Mouse (Mus musculus) G1E (cell line): ENCODE results near the gene Smap1. TPM values are rescaled to one million over a fixed set of nuclear protein-coding genes. Genes with fewer than 3 reads are reported as not detected.

Experiments
- ATAC-seq: 2 replicates; pipeline ENCODE4 v1.8.0; 2016; ENCODE audit warnings: mild to moderate bottlenecking; ENCODE audit not compliant: insufficient number of reproducible peaks, poor library complexity, low FRiP score, severe bottlenecking; ENCODE audit errors: extremely low read depth
- DNase-seq: peaks from one replicate; pipeline ENCODE4 v3.0.0; 2012; ENCODE audit warnings: low spot score
- H3K27me3 ChIP-seq: 2 replicates; pipeline ENCODE4 v1.6.1; 2012; ENCODE audit warnings: mild to moderate bottlenecking, low read length, inconsistent platforms; ENCODE audit not compliant: insufficient read depth
- H3K36me3 ChIP-seq: replicated peaks from 2 replicates; pipeline ENCODE3; 2012; ENCODE audit warnings: mild to moderate bottlenecking, inconsistent platforms
- H3K4me1 ChIP-seq: 2 replicates; pipeline ENCODE4 v1.6.1; 2012; ENCODE audit warnings: low read depth, low read length, inconsistent platforms, mixed read lengths; ENCODE audit not compliant: insufficient read depth
- H3K4me3 ChIP-seq: 2 replicates; pipeline ENCODE4 v1.5.1; 2012; ENCODE audit warnings: low read depth, mild to moderate bottlenecking, inconsistent platforms, low read length, moderate library complexity, mixed read lengths
- H3K9me3 ChIP-seq: replicated peaks from 2 replicates; pipeline ENCODE4 v1.6.1; 2012; ENCODE audit warnings: inconsistent platforms
- CTCF ChIP-seq: IDR thresholded peaks from 2 replicates; pipeline ENCODE4 v1.5.1; 2012; ENCODE audit warnings: low read depth, low read length, inconsistent platforms, mixed read lengths
- GATA1 ChIP-seq: IDR thresholded peaks from 2 replicates; pipeline ENCODE4 v1.6.1; 2012; ENCODE audit warnings: borderline replicate concordance, low read length, inconsistent platforms, mixed read lengths
- GATA2 ChIP-seq: IDR thresholded peaks from 2 replicates; pipeline ENCODE4 v1.6.1; 2012; ENCODE audit warnings: low read depth, low read length, inconsistent platforms, borderline replicate concordance
- POLR2AphosphoS5 ChIP-seq: IDR thresholded peaks from 2 replicates; pipeline ENCODE4 v1.6.1; 2012; ENCODE audit warnings: low read depth, low read length, inconsistent platforms; ENCODE audit not compliant: insufficient replicate concordance
- TAL1 ChIP-seq: conservative IDR thresholded peaks from 2 replicates; pipeline ENCODE4 v1.6.1; 2012; ENCODE audit warnings: low read depth, low read length, inconsistent platforms, mixed read lengths
- polyA plus RNA-seq: library from polyadenylated mRNA; stranded (reverse); fragments of >175 nt; gene quantifications from 2 replicates; pipeline ENCODE4 v1.2.3, GENCODE M21; 2012
- total RNA-seq, 2 experiments: library from RNA; stranded (forward) in 1 of 2; stranded (reverse) in 1 of 2; fragments of 200-1000 nt in 1 of 2; fragments of >200 nt in 1 of 2; fragmentation: Nextera tagmentation in 1 of 2; gene quantifications; 2 replicates each; pipeline ENCODE4 v1.2.3; 2014 to 2017

The Smap1 gene
- total and polyA plus RNA-seq, 3 experiments, result 34.7 to 382 (median 98.0) TPM

DNA sequence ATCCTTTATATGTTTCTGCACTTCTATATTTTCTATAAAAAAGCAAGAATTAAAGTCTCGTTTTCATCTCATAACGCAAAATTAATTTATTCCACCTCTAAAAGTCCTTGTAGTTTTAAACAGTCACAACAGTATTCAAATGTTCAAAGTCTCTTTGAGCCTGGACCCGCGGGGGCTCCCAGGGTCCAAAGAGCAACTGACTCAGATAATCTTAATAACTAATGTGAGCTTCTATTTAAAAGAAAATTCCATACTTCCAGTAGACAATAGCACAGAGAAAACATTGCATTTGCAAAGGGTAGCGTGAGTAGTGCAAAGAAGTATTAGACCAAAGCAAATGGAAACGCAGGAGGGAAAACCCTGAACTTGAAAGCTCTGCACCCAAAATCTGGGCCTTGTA lies 36.0 kb upstream of the Smap1 start:
- no peak overlapping the region for H3K4me3 ChIP-seq
- no peak for DNase-seq
- ATAC-seq, result no peak
- peaks cover 40% of the 10 kb centered on the region for H3K27me3 ChIP-seq
- no peaks in the 10 kb centered on the region for H3K36me3 ChIP-seq
- no peak for TF ChIP-seq GATA1
- no peak for TF ChIP-seq POLR2AphosphoS5
- TF ChIP-seq GATA2, result no peak
- TF ChIP-seq CTCF, result no peak
- TF ChIP-seq TAL1, result no peak
- H3K4me1 ChIP-seq, result peaks cover 9% of the 10 kb centered on the region
- H3K9me3 ChIP-seq, result no peaks in the 10 kb centered on the region

DNA sequence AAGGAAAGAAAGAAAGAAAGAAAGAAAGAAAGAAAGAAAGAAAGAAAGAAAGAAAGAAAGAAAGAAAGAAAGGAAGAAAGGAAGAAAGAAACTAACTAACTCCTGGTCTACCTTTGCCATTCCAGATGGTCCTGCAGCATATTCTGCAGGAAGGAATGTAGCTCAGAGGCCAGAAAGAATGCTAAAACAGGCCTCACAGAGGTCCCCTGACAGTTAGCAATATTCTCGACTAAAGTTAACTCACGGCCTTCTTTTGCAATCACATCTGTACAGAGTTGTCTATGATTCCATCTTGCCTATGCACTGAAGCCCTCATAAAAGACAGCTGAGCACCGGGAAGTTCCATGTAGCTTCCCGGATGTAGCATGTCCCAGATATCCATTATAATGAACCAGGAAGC lies 33.4 kb upstream of the Smap1 start:
- H3K4me3 ChIP-seq, result no peak overlapping the region
- H3K36me3 ChIP-seq, result no peaks in the 10 kb centered on the region
- ATAC-seq, result no peak
- H3K4me1 ChIP-seq, result peaks cover 13% of the 10 kb centered on the region
- TF ChIP-seq GATA1 (no peak), GATA2 (no peak), POLR2AphosphoS5 (no peak), CTCF (no peak), TAL1 (no peak)
- H3K27me3 ChIP-seq, result peaks cover 36% of the 10 kb centered on the region
- no peak for DNase-seq
- no peaks in the 10 kb centered on the region for H3K9me3 ChIP-seq

DNA sequence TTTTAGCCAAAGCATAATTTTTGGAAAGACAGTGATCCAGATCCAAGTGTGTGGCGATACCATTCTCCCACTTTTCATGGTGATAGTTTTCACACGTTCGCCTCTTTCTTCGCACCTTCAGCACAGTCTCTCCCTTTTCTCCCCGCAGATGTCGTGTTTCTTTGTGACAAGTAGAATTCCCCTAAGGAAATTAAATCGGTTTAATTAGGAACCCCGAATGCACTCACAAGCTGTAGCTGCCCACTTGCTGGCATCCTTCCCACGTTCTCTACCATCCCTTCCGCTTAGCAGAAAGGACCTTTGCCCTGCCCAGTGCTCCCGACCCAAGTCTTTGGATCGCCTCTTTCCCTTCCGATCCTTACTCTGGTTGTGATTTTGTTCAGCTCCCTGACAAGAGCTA lies 31.8 kb upstream of the Smap1 start:
- TF ChIP-seq TAL1, result no peak
- TF ChIP-seq GATA2, result no peak
- no peak for TF ChIP-seq POLR2AphosphoS5
- TF ChIP-seq GATA1, result no peak
- no peak for TF ChIP-seq CTCF
- peaks cover 10% of the 10 kb centered on the region for H3K4me1 ChIP-seq
- H3K9me3 ChIP-seq, result no peaks in the 10 kb centered on the region
- ATAC-seq (no peak), DNase-seq (no peak)
- H3K36me3 ChIP-seq, result no peaks in the 10 kb centered on the region
- peaks cover 28% of the 10 kb centered on the region for H3K27me3 ChIP-seq
- H3K4me3 ChIP-seq, result no peak overlapping the region

DNA sequence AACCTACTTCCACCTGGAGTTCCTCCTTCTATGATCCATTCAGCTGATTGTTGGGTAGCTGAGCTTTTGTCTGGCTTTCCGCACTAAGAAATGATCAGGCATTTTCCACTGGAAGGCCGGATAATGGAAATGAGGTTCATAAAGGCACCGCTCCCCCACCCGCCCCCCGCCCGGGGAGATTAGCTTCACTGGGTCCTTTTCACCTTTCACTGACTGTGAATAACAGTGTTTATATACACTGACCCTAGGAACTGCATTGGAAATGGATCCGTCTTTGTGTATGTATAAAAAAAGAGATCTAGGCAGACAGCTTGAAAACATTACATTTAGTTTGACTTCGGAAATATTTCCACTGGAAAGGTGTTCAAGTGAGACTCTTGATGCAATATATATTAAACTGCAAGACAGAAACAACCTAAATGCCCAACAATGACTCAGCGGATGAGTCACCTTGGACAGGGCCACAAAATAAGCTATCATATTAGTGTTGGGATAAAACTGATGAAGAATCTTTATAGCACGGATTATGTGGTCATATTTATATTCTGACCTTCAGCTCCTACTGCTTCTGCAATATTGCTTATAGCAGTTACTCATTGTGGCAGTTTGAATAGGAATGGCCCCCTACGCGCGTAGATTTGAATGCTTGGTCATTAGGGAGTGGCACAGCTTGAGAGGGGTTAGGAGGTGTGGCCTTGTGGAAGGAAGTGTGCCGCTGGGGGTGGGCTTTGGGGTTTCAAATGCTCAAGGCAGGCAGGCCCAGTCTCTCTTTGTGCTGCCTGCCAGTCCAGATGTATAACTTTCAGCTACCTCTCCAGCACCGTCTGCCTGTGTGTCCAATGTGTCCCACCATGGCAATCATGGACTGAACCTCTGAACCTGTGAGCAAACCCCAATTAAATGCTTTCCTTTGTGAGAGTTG lies 26.9 kb upstream of the Smap1 start:
- Histone ChIP-seq H3K4me3 (no peak overlapping the region), H3K36me3 (no peaks in the 10 kb centered on the region), H3K4me1 (peaks cover 7% of the 10 kb centered on the region), H3K9me3 (no peaks in the 10 kb centered on the region), H3K27me3 (peaks cover 12% of the 10 kb centered on the region)
- no peak for ATAC-seq
- TF ChIP-seq POLR2AphosphoS5 (no peak), GATA1 (no peak), GATA2 (no peak), CTCF (no peak), TAL1 (no peak)
- DNase-seq, result no peak

DNA sequence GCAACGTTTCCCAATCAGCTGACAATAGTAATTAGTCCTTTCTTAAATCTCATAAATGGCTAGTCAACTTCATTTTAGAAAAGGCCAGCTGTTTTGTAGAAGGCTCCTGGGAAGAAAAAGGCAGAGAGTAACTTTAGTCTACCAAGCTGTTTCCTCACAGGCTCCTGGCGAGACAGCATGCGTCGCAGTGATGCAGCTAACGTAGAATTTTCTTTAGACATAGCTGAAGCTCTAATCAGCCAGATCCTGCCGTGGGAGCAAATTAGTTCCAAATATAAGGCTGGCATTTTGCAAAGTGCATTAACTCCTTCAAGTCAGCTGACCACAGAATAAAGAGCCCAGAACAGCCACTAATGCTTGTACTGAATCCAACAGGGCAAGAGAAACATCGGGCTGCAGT lies 26.2 kb upstream of the Smap1 start:
- H3K9me3 ChIP-seq, result no peaks in the 10 kb centered on the region
- no peaks in the 10 kb centered on the region for H3K36me3 ChIP-seq
- H3K4me1 ChIP-seq, result peaks cover 7% of the 10 kb centered on the region
- peaks cover 7% of the 10 kb centered on the region for H3K27me3 ChIP-seq
- TF ChIP-seq CTCF (no peak), GATA2 (no peak), POLR2AphosphoS5 (no peak), GATA1 (no peak), TAL1 (no peak)
- no peak for DNase-seq
- ATAC-seq, result no peak
- no peak overlapping the region for H3K4me3 ChIP-seq

DNA sequence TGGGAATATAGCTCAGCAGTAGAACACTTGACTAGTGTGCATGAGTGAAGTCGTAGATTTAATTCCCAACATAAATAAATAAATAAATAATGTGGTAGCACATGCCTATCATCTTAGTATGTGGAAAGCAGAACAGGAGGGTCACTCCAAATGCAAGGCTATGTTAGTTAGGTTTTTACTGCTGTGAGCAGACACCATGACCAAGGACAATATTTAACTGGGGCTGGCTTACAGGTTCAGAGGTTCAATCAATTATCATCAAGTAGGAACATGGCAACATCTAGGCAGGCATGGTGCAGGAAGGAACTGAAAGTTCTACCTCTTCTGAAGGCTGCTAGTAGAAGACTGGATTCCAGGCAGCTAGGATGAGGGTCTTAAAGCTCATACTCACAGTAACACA lies 22.0 kb upstream of the Smap1 start:
- DNase-seq, result no peak
- ATAC-seq, result no peak
- no peak for TF ChIP-seq CTCF
- no peak for TF ChIP-seq GATA2
- no peak for TF ChIP-seq POLR2AphosphoS5
- TF ChIP-seq TAL1, result no peak
- TF ChIP-seq GATA1, result no peak
- Histone ChIP-seq H3K36me3 (no peaks in the 10 kb centered on the region), H3K4me1 (no peaks in the 10 kb centered on the region; the same call in 1 of the 2 replicates), H3K27me3 (peaks cover 20% of the 10 kb centered on the region), H3K9me3 (no peaks in the 10 kb centered on the region), H3K4me3 (no peak overlapping the region)
